Mouse (Mus musculus) brain, embryonic 14.5 days (tissue): ENCODE measurements at regions not wholly inside any gene's neighbourhood (a gene's known extent, or its start where the extent isn't known, plus 50 kb on each side); places are given as distances from the start of the nearest gene placed in this dataset.

Experiments
- CTCF ChIP-seq: fragments of 200-500 bp; IDR thresholded peaks from 2 replicates; pipeline ENCODE4 v1.5.1; 2012; ENCODE audit warnings: inconsistent platforms, mild to moderate bottlenecking, moderate library complexity, borderline replicate concordance; ENCODE audit not compliant: insufficient read depth, insufficient read length; ENCODE audit errors: extremely low read depth
- POLR2A ChIP-seq: fragments of 200-500 bp; IDR thresholded peaks from 2 replicates; pipeline ENCODE4 v1.6.1; 2012; ENCODE audit warnings: mild to moderate bottlenecking, inconsistent platforms, borderline replicate concordance; ENCODE audit not compliant: poor library complexity, insufficient read depth, insufficient read length, severe bottlenecking; ENCODE audit errors: extremely low read depth

DNA sequence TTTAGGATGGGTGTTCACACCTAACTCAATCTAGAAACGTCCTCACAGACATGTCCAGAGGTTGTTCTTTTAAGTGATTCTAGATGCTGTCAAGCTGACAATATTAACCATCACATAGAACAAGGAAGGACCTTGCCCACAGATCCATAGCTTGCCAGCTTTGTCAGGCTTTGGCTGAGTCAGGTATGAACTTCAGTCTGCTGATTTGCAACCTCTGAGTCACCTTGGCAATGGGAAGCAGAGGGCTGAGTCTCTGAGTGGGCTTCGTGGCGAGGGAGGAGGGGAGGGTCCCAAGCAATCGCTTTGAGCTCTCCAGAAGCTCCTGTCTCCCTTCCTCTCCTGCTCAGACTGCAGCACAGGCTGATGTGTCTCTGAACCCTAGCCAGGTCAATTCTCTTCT lies 74.9 kb upstream of the Ctbp2 start:
- TF ChIP-seq CTCF = no peak
- no peak for TF ChIP-seq POLR2A
